Mouse (Mus musculus) neural tube, embryonic 14.5 days (tissue): ENCODE data around the gene Hist1h2af. TPM values are rescaled to one million over a fixed set of nuclear protein-coding genes. Genes with fewer than 3 reads are reported as not detected.
A peak's percentile ranks its signal among the peaks of the same experiment; 100 is the strongest.

Experiments
- ATAC-seq: fragments of 200-750 bp; cut with Nextera tagmentation; 2 replicates; pipeline ENCODE4 v1.8.0; 2017; ENCODE audit warnings: low read depth, mild to moderate bottlenecking, moderate TSS enrichment, moderate library complexity
- H3K27ac ChIP-seq: fragments of 300-500 bp; sonication (generic); 2 replicates; pipeline ENCODE4 v1.5.1; 2014; ENCODE audit warnings: low read depth, mild to moderate bottlenecking, control low read depth, low read length, moderate library complexity, mixed read lengths
- H3K27me3 ChIP-seq: fragments of 300-500 bp; sonication (generic); 2 replicates; pipeline ENCODE4 v1.6.1; 2014; ENCODE audit warnings: low read length; ENCODE audit not compliant: control insufficient read depth, insufficient read depth
- H3K36me3 ChIP-seq: fragments of 300-500 bp; sonication (generic); 2 replicates; pipeline ENCODE4 v1.6.1; 2014; ENCODE audit warnings: low read length, mixed read lengths; ENCODE audit not compliant: control insufficient read depth, insufficient read depth
- H3K4me1 ChIP-seq: fragments of 300-500 bp; sonication (generic); 2 replicates; pipeline ENCODE4 v1.6.1; 2014; ENCODE audit warnings: low read length; ENCODE audit not compliant: control insufficient read depth, insufficient read depth
- H3K4me2 ChIP-seq: fragments of 300-500 bp; sonication (generic); 2 replicates; pipeline ENCODE4 v1.6.1; 2014; ENCODE audit warnings: mild to moderate bottlenecking, low read depth, low read length, control low read depth
- H3K4me3 ChIP-seq: fragments of 300-500 bp; sonication (generic); 2 replicates; pipeline ENCODE4 v1.5.1; 2014; ENCODE audit warnings: low read depth, low read length, control low read depth, mixed read lengths
- H3K9ac ChIP-seq: fragments of 300-500 bp; sonication (generic); replicated peaks from 2 replicates; pipeline ENCODE4 v1.6.1; 2014; ENCODE audit warnings: low read depth, mild to moderate bottlenecking, control low read depth, low read length, mixed read lengths
- H3K9me3 ChIP-seq: fragments of 300-500 bp; sonication (generic); 2 replicates; pipeline ENCODE4 v1.6.1; 2016; ENCODE audit warnings: low read length; ENCODE audit not compliant: control insufficient read depth
- WGBS: fragments of 180-500 bp; shearing (Covaris S2); extraction: QIAGEN DNeasy Blood & Tissue Kit; methylation state at CpG from one replicate; pipeline ENCODE4 v1.1.7; 2014; 5-methylcytosine and 5-hydroxymethylcytosine counted together
- polyA plus RNA-seq: library from polyadenylated mRNA; unstranded; fragments of >200 nt; fragmentation: Nextera tagmentation; extraction: Ambion mirVana; gene quantifications from 2 replicates; pipeline ENCODE4 v1.2.1, GENCODE M21; 2014

Hist1h2af gene
- polyA plus RNA-seq, 1 experiment from 2014 or later, result not detected

DNA sequence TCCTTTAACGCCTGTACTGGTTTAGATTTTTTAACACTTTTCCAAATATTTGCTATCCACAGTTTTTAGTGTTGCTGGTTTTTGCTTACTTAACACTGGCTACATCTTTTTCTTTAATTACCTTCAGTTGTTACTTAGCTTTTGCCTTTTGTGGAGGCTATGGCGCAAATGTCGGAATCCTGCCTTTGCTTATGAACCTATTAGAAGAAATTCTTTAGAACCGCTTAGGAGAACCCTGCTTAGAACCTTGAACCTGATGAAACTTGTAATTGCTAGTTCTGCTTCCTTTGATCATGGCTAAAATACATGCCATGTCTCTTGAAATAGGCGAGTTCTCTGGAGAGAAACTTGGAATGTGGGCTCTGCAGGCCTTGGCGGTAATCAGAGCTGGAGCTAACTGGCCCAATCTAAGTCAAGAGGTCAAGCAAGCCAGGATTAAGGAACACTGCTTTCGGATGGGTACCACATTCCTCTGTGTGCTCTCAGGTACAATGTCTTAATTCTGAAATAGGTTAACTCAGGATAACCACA, 42.7 kb downstream of the Hist1h2af start:
- H3K9ac ChIP-seq, result peak overlapping the region; percentile 46
- H3K36me3 ChIP-seq, result no peaks in the 10 kb centered on the region
- H3K27me3 ChIP-seq, result no peaks in the 10 kb centered on the region
- 7% methylated on average over 7 of the region's 7 CpGs for WGBS
- no peak overlapping the region for H3K27ac ChIP-seq
- ATAC-seq, result no peak
- H3K4me1 ChIP-seq, result peaks cover 32% of the 10 kb centered on the region
- peak overlapping the region; percentile 62 for H3K4me2 ChIP-seq
- peak overlapping the region; percentile 32 for H3K4me3 ChIP-seq
- H3K9me3 ChIP-seq, result no peaks in the 10 kb centered on the region

GRCm38 (mm10) chr13:23576906-23577639, 43.4 kb downstream of the Hist1h2af start:
- ATAC-seq, result no peak
- Histone ChIP-seq H3K4me2 (peak overlapping the region; percentile 62; the same call in 1 of the 2 replicates), H3K9ac (no peak overlapping the region), H3K36me3 (no peaks in the 10 kb centered on the region), H3K4me1 (peaks cover 33% of the 10 kb centered on the region), H3K9me3 (no peaks in the 10 kb centered on the region), H3K27me3 (no peaks in the 10 kb centered on the region), H3K27ac (no peak overlapping the region), H3K4me3 (peak overlapping the region; percentile 32; the same call in 1 of the 2 replicates)
- WGBS, result 59% methylated on average over 6 of the region's 6 CpGs

DNA sequence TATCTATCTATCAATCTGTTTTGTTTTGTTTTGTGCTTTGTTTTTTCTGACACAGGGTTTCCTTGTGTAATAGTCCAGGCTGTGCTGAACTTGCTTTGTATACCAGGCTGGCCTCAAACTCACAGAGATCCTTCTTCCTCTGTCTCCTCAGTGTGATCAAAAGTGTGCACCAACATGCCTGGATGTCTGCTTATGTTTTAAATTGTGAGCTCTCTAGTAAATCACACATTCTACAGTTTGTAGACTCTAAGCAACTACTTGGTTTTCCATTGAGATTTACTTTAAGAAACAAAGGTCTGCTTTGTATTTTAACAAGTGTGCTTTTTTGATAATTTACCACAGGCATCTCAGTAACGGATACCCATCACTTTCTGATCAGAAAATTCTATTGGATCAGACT, 44.1 kb downstream of the Hist1h2af start:
- no peak overlapping the region for H3K4me2 ChIP-seq
- H3K27ac ChIP-seq, result no peak overlapping the region
- ATAC-seq, result no peak
- H3K9ac ChIP-seq, result no peak overlapping the region
- no peak overlapping the region for H3K4me3 ChIP-seq
- no peaks in the 10 kb centered on the region for H3K9me3 ChIP-seq
- 95% methylated on average over 1 of the region's 1 CpGs for WGBS
- H3K4me1 ChIP-seq, result peaks cover 31% of the 10 kb centered on the region
- H3K36me3 ChIP-seq, result no peaks in the 10 kb centered on the region
- no peaks in the 10 kb centered on the region for H3K27me3 ChIP-seq

DNA sequence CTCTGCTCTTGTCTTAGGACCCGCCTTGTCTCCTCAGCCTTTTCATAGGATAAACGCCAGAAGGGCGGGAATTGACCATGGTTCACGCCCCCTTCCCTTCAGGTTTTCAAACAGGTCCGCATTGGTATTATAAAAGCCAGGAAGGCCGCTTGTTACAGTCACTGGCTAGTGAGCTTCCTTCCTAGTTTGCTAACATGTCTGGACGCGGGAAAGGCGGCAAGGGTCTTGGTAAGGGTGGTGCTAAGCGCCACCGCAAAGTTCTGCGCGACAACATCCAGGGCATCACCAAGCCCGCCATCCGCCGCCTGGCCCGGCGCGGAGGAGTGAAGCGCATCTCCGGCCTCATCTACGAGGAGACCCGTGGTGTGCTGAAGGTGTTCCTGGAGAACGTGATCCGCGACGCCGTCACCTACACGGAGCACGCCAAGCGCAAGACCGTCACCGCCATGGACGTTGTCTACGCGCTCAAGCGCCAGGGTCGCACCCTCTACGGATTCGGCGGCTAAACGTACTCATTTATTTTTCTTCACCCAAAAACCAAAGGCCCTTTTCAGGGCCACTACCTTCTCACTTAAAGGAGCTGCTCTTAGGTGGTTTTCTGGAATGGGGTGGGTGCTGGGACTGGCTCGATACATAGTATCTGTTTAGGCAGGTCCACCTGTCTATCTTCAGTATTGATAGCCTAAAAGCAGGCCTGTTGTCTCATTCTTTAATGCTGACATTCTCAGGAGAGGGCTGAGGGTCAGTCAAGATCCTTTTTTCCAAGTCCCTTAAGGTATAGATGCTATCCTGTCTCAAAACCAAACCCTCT, 47.9 kb downstream of the Hist1h2af start, which contains the start of gene Hist1h4d:
Gene Hist1h4d (plus strand): TSS at position 191 of the 811 bp plus-strand sequence.
- under 1% methylated on average over 43 of the region's 43 CpGs for WGBS
- no peaks in the 10 kb centered on the region for H3K36me3 ChIP-seq
- peak; percentile 92 for ATAC-seq

GRCm38 (mm10) chr13:23582219-23583056, 48.7 kb downstream of the Hist1h2af start:
- peak overlapping the region; percentile 92 for H3K4me2 ChIP-seq
- H3K9ac ChIP-seq, result peak overlapping the region; percentile 52
- no peaks in the 10 kb centered on the region for H3K9me3 ChIP-seq
- H3K27ac ChIP-seq, result peak overlapping the region; percentile 41
- H3K4me3 ChIP-seq, result peak overlapping the region; percentile 43
- 5% methylated on average over 6 of the region's 6 CpGs for WGBS
- no peaks in the 10 kb centered on the region for H3K27me3 ChIP-seq
- no peaks in the 10 kb centered on the region for H3K36me3 ChIP-seq
- peaks cover 23% of the 10 kb centered on the region for H3K4me1 ChIP-seq
- no peak for ATAC-seq

More for the DNA sequence above, 47.9 kb downstream of the Hist1h2af start, which contains the start of gene Hist1h4d:
- Histone ChIP-seq H3K4me2 (peak within 1 kb of the TSS; percentile 92), H3K27me3 (no peaks in the 10 kb centered on the region), H3K4me3 (peak within 1 kb of the TSS; percentile 43), H3K9me3 (no peaks in the 10 kb centered on the region), H3K9ac (peak within 1 kb of the TSS; percentile 52), H3K27ac (peak within 1 kb of the TSS; percentile 41), H3K4me1 (peaks cover 26% of the 10 kb centered on the region)

DNA sequence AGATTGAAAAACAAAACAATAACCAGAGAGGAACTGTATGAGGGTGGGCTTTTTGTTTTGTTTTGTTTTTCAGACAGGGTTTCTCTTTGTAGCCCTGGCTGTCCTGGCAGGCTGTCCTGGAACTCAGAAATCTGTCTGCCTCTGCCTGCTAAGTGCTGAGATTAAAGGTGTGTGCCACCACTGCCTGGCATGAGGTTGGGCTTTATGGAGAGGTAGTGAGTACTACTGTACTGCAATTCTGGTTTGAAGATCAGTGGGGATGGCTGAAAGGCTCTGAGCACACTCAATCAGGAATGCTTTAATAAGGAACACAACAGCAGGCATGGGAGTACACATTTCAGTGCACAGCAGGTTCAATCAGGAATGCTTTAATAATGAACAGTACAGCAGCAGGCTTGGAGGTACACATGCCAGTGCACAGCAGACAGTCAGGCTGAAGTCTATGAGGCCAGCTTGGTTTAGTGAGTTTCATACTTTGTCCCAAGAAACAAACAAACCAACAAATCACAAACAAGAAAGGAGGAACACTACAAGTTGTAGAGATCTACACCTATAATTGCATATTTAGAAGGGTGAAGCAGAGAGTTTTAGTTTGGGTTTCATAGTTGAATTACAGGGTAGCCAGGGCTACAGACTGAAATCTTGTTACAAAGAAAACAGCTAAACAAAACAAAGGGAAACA, 49.8 kb downstream of the Hist1h2af start:
- Histone ChIP-seq H3K4me2 (no peak overlapping the region), H3K27ac (no peak overlapping the region), H3K9me3 (no peaks in the 10 kb centered on the region), H3K9ac (no peak overlapping the region), H3K27me3 (no peaks in the 10 kb centered on the region), H3K4me1 (peaks cover 23% of the 10 kb centered on the region), H3K4me3 (no peak overlapping the region), H3K36me3 (no peaks in the 10 kb centered on the region)
- no peak for ATAC-seq
